Mouse (Mus musculus) CH12.LX (cell line): ENCODE results near the gene Dnajc2. TPM values are rescaled to one million over a fixed set of nuclear protein-coding genes. Genes with fewer than 3 reads are reported as not detected.

Experiments used
- DNase-seq: peaks from one replicate; pipeline ENCODE4 v3.0.0-alpha.2; 2013; ENCODE audit errors: extremely low read depth
- H3K27ac ChIP-seq: 2 replicates; pipeline ENCODE4 v1.5.1; 2012; ENCODE audit warnings: low read depth, mild to moderate bottlenecking, control low read depth, moderate library complexity; ENCODE audit not compliant: insufficient read depth
- H3K27me3 ChIP-seq: replicated peaks from 2 replicates; pipeline ENCODE3; 2012; ENCODE audit warnings: inconsistent platforms
- H3K36me3 ChIP-seq, 2 experiments: replicated peaks in 1 of 2; 2 replicates each; pipeline versions ENCODE3 to v1.6.1; 2012; ENCODE audit warnings: inconsistent platforms in 1 of 2, low read length in 1 of 2, mild to moderate bottlenecking in 1 of 2, mixed read lengths in 1 of 2, moderate library complexity in 1 of 2; ENCODE audit not compliant: control insufficient read depth in 1 of 2, insufficient read depth in 1 of 2
- H3K4me1 ChIP-seq, 2 experiments: 2 replicates each; pipeline ENCODE4 v1.6.1; 2012; ENCODE audit warnings: inconsistent platforms in 1 of 2, moderate library complexity in 1 of 2; ENCODE audit not compliant: insufficient read depth in 2 of 2, control insufficient read depth in 1 of 2
- H3K4me2 ChIP-seq: 2 replicates; pipeline ENCODE4 v1.6.1; 2012; ENCODE audit warnings: low read depth, mild to moderate bottlenecking, control low read depth; ENCODE audit not compliant: poor library complexity, insufficient read depth, severe bottlenecking
- H3K4me3 ChIP-seq, 3 experiments: fragments of 150-350 bp in 1 of 3; sonication (generic) in 1 of 3; replicated peaks in 1 of 3; 2 replicates each; pipeline versions ENCODE3 to v1.5.1; 2011 to 2012; ENCODE audit warnings: low read depth in 2 of 3, low read length in 2 of 3, mild to moderate bottlenecking in 2 of 3, moderate library complexity in 2 of 3, control low read depth in 1 of 3, improper control_type of control experiment in 1 of 3, inconsistent platforms in 1 of 3, mixed read lengths in 1 of 3; ENCODE audit not compliant: poor library complexity in 1 of 3
- H3K79me2 ChIP-seq: replicated peaks from 2 replicates; pipeline ENCODE4 v1.6.1; 2012; ENCODE audit warnings: mild to moderate bottlenecking, moderate library complexity; ENCODE audit not compliant: control insufficient read depth, poor library complexity, insufficient read depth, severe bottlenecking; ENCODE audit errors: extremely low read depth
- H3K9ac ChIP-seq: 2 replicates; pipeline ENCODE4 v1.6.1; 2012; ENCODE audit warnings: low read depth, mild to moderate bottlenecking, control low read depth, moderate library complexity; ENCODE audit not compliant: insufficient read depth
- H3K9me3 ChIP-seq: replicated peaks from 2 replicates; pipeline ENCODE3; 2012; ENCODE audit warnings: low read length, inconsistent platforms, mixed read lengths
- CHD1 ChIP-seq: IDR thresholded peaks from 2 replicates; pipeline ENCODE4 v1.6.1; 2012; ENCODE audit warnings: low read depth, low read length, improper control_type of control experiment, inconsistent platforms
- CHD2 ChIP-seq: IDR thresholded peaks from 2 replicates; pipeline ENCODE4 v1.6.1; 2011; ENCODE audit warnings: low read length, improper control_type of control experiment
- E2F4 ChIP-seq: IDR thresholded peaks from 2 replicates; pipeline ENCODE4 v1.6.1; 2011; ENCODE audit warnings: low read depth, low read length, improper control_type of control experiment; ENCODE audit not compliant: insufficient replicate concordance
- ELF1 ChIP-seq: IDR thresholded peaks from 2 replicates; pipeline ENCODE4 v1.6.1; 2014; ENCODE audit warnings: low read depth, mild to moderate bottlenecking, inconsistent platforms, low read length, improper control_type of control experiment
- EP300 ChIP-seq: IDR thresholded peaks from 2 replicates; pipeline ENCODE4 v1.6.1; 2011; ENCODE audit warnings: low read length, improper control_type of control experiment
- ETS1 ChIP-seq: conservative IDR thresholded peaks from 2 replicates; pipeline ENCODE4 v1.6.1; 2012; ENCODE audit warnings: low read depth, mild to moderate bottlenecking, inconsistent platforms, low read length, improper control_type of control experiment, moderate library complexity
- HCFC1 ChIP-seq: IDR thresholded peaks from 2 replicates; pipeline ENCODE4 v1.6.1; 2012; ENCODE audit warnings: low read depth, mild to moderate bottlenecking, inconsistent platforms, low read length, improper control_type of control experiment
- IRF4 ChIP-seq: IDR thresholded peaks from 2 replicates; pipeline ENCODE4 v1.6.1; 2014; ENCODE audit warnings: low read depth, mild to moderate bottlenecking, inconsistent platforms, low read length, improper control_type of control experiment
- JUND ChIP-seq: conservative IDR thresholded peaks from 2 replicates; pipeline ENCODE4 v1.6.1; 2011; ENCODE audit warnings: low read depth, low read length, improper control_type of control experiment
- KAT2A ChIP-seq: IDR thresholded peaks from 2 replicates; pipeline ENCODE4 v1.6.1; 2012; ENCODE audit warnings: low read length, improper control_type of control experiment, inconsistent platforms; ENCODE audit not compliant: insufficient replicate concordance
- MAZ ChIP-seq: IDR thresholded peaks from 2 replicates; pipeline ENCODE4 v1.6.1; 2012; ENCODE audit warnings: low read depth, mild to moderate bottlenecking, inconsistent platforms, low read length, improper control_type of control experiment, moderate library complexity
- MXI1 ChIP-seq: IDR thresholded peaks from 2 replicates; pipeline ENCODE4 v1.6.1; 2011; ENCODE audit warnings: mild to moderate bottlenecking, low read depth, low read length, improper control_type of control experiment
- POLR2A ChIP-seq: IDR thresholded peaks from 2 replicates; pipeline ENCODE4 v1.6.1; 2011; ENCODE audit warnings: low read depth, mild to moderate bottlenecking, improper control_type of control experiment, low read length
- POLR2AphosphoS2 ChIP-seq: IDR thresholded peaks from 2 replicates; pipeline ENCODE4 v1.6.1; 2011; ENCODE audit warnings: low read depth, low read length, improper control_type of control experiment
- RCOR1 ChIP-seq: conservative IDR thresholded peaks from 2 replicates; pipeline ENCODE4 v1.6.1; 2012; ENCODE audit warnings: low read depth, mild to moderate bottlenecking, inconsistent platforms, low read length, improper control_type of control experiment
- SIN3A ChIP-seq: IDR thresholded peaks from 2 replicates; pipeline ENCODE4 v1.6.1; 2012; ENCODE audit warnings: low read length, improper control_type of control experiment, inconsistent platforms
- SMC3 ChIP-seq: IDR thresholded peaks from 2 replicates; pipeline ENCODE4 v1.6.1; 2011; ENCODE audit warnings: low read depth, low read length, improper control_type of control experiment
- TBP ChIP-seq: conservative IDR thresholded peaks from 2 replicates; pipeline ENCODE4 v1.6.1; 2011; ENCODE audit warnings: low read depth, low read length, improper control_type of control experiment
- TCF12 ChIP-seq: IDR thresholded peaks from 2 replicates; pipeline ENCODE4 v1.6.1; 2014; ENCODE audit warnings: low read depth, mild to moderate bottlenecking, inconsistent platforms, low read length, improper control_type of control experiment
- USF2 ChIP-seq: conservative IDR thresholded peaks from 2 replicates; pipeline ENCODE4 v1.6.1; 2011; ENCODE audit warnings: low read depth, low read length, improper control_type of control experiment
- ZC3H11A ChIP-seq: IDR thresholded peaks from 2 replicates; pipeline ENCODE4 v1.6.1; 2012; ENCODE audit warnings: low read depth, mild to moderate bottlenecking, inconsistent platforms, low read length, improper control_type of control experiment
- ZKSCAN1 ChIP-seq: IDR thresholded peaks from 2 replicates; pipeline ENCODE4 v1.6.1; 2012; ENCODE audit warnings: low read depth, inconsistent platforms, low read length, improper control_type of control experiment, borderline replicate concordance
- ZMIZ1 ChIP-seq: IDR thresholded peaks from 2 replicates; pipeline ENCODE4 v1.6.1; 2012; ENCODE audit warnings: low read depth, mild to moderate bottlenecking, inconsistent platforms, low read length, improper control_type of control experiment
- dilution Hi-C: fragments of 300-500 bp; cut with MboI; formaldehyde crosslinking; loops from 2 replicates; pipeline ENCODE4 v1.14.3; 2020; ENCODE audit warnings: low sequenced_read_pairs; ENCODE audit not compliant: extremely low pct_unique_long_range_greater_than_20kb, extremely low pct_ligation_motif_present
- in situ Hi-C: fragments of 300-500 bp; cut with MboI; formaldehyde crosslinking; loops from 3 replicates; pipeline ENCODE4 v1.14.3; 2019; ENCODE audit warnings: low sequenced_read_pairs, low pct_ligation_motif_present, low pct_unique_long_range_greater_than_20kb, mixed read lengths
- polyA plus RNA-seq: library from polyadenylated mRNA; unstranded; fragments of >175 nt; gene quantifications from 2 replicates; pipeline ENCODE4 v1.2.1, GENCODE M21; 2012; ENCODE audit warnings: low read depth; ENCODE audit not compliant: insufficient read length
- total RNA-seq, 2 experiments: library from RNA; depleted of rRNA; stranded (reverse); fragments of 300-350 nt in 1 of 2; fragments of >200 nt in 1 of 2; gene quantifications; 2 replicates each; pipeline ENCODE4 v1.2.3; 2012 to 2014

Gene Dnajc2
- total and polyA plus RNA-seq, 3 experiments, result 79.2 to 242 (median 138) TPM

- in situ Hi-C loops, result no loop called here
- no peak for TF ChIP-seq HCFC1
- TF ChIP-seq TCF12, result no peak
- TF ChIP-seq TBP, result no peak
- no peak for TF ChIP-seq KAT2A
- TF ChIP-seq CHD2, result no peak
- no peak for TF ChIP-seq E2F4
- TF ChIP-seq ELF1, result no peak
- no peak for TF ChIP-seq IRF4
- no peak for TF ChIP-seq SIN3A
- no peak for TF ChIP-seq JUND
- TF ChIP-seq MXI1, result no peak
- TF ChIP-seq SMC3, result no peak
- no peak for TF ChIP-seq USF2
- TF ChIP-seq ZKSCAN1, result no peak
- TF ChIP-seq ZC3H11A, result no peak
- TF ChIP-seq EP300, result no peak
- TF ChIP-seq POLR2AphosphoS2, result no peak
- dilution Hi-C loops, result no loop called here
Observed at GRCm38 (mm10) chr5:21718546-21718945, 66.5 kb downstream of the Dnajc2 start.

DNA sequence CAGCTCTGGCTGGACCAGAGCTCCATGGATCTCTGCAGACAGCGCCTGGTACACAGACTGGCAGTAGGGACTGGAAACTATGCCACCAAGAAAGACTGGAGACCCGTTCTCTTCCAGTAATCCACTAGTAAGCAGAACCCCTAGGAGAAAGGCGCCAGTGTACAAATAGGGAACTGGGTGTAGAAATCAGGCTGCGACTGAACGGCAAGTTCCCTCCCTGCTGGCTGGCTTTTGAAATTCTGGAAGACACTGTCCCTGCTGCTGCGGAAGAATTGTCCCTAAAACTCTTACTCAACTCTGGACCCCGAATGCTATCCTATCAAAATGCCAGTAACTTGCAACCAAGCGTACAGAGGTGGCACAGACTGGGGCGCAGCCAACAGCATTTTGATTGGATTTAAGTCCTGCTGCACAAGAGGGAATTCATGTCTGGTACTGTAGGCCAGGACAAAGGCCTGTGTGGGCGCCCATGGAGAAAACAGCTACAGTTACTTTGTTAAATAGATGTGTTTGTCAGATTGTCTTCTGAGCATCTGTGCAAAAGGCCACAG lies 67.8 kb downstream of the Dnajc2 start:
- Histone ChIP-seq H3K27ac (no peak overlapping the region), H3K36me3 (no peaks in the 10 kb centered on the region), H3K4me2 (no peak overlapping the region), H3K27me3 (no peaks in the 10 kb centered on the region), H3K79me2 (no peaks in the 10 kb centered on the region), H3K9me3 (peaks cover 2% of the 10 kb centered on the region), H3K9ac (no peak overlapping the region), H3K4me1 (peaks cover 0 to 5% of the 10 kb centered on the region in 2 experiments; a peak in 2 of 4 replicates), H3K4me3 (no peak overlapping the region)
- in situ Hi-C loops (no loop called here), dilution Hi-C loops (no loop called here)
- TF ChIP-seq TCF12 (no peak), ZMIZ1 (no peak), RCOR1 (no peak), MAZ (no peak), POLR2A (no peak), ETS1 (no peak), CHD1 (no peak)
- DNase-seq, result no peak

More at GRCm38 (mm10) chr5:21718546-21718945, 66.5 kb downstream of the Dnajc2 start:
- Histone ChIP-seq H3K27ac (no peak overlapping the region), H3K9ac (no peak overlapping the region), H3K4me3 (no peak overlapping the region), H3K4me1 (peaks cover 0 to 5% of the 10 kb centered on the region in 2 experiments; a peak in 2 of 4 replicates), H3K27me3 (no peaks in the 10 kb centered on the region), H3K4me2 (no peak overlapping the region), H3K9me3 (peaks cover 2% of the 10 kb centered on the region), H3K36me3 (no peaks in the 10 kb centered on the region), H3K79me2 (no peaks in the 10 kb centered on the region)
- no peak for DNase-seq
